Mouse (Mus musculus) heart, embryonic 14.5 days (tissue): Measurements from ENCODE around the gene Syt8. TPM values are rescaled to one million over a fixed set of nuclear protein-coding genes. Genes with fewer than 3 reads are reported as not detected.

Experiments
- ATAC-seq: fragments of 200-750 bp; cut with Nextera tagmentation; 2 replicates; pipeline ENCODE4 v1.8.0; 2017; ENCODE audit warnings: low read depth, moderate TSS enrichment; ENCODE audit not compliant: insufficient number of reproducible peaks, insufficient read depth, low FRiP score
- H3K27ac ChIP-seq, 2 experiments: fragments of 200-500 bp in 1 of 2; fragments of 300-500 bp in 1 of 2; sonication (generic) in 1 of 2; replicated peaks in 1 of 2; 2 replicates each; pipeline ENCODE4 v1.5.1; 2012 to 2014; ENCODE audit warnings: low read depth in 2 of 2, low read length in 2 of 2, control low read depth in 1 of 2, mild to moderate bottlenecking in 1 of 2, mixed read lengths in 1 of 2; ENCODE audit not compliant: control insufficient read depth in 1 of 2, insufficient read depth in 1 of 2
- H3K27me3 ChIP-seq: fragments of 300-500 bp; sonication (generic); 2 replicates; pipeline ENCODE4 v1.6.1; 2014; ENCODE audit warnings: mild to moderate bottlenecking, low read length, control low read depth; ENCODE audit not compliant: control insufficient read depth, insufficient read depth
- H3K36me3 ChIP-seq: fragments of 300-500 bp; sonication (generic); 2 replicates; pipeline ENCODE4 v1.6.1; 2014; ENCODE audit warnings: mild to moderate bottlenecking, control low read depth, low read length, mixed read lengths; ENCODE audit not compliant: control insufficient read depth, insufficient read depth
- H3K4me1 ChIP-seq, 2 experiments: fragments of 200-500 bp in 1 of 2; fragments of 300-500 bp in 1 of 2; sonication (generic) in 1 of 2; 2 replicates each; pipeline ENCODE4 v1.6.1; 2012 to 2014; ENCODE audit warnings: low read length in 2 of 2, control low read depth in 1 of 2, mixed read lengths in 1 of 2; ENCODE audit not compliant: control insufficient read depth in 2 of 2, insufficient read depth in 2 of 2
- H3K4me2 ChIP-seq: fragments of 300-500 bp; sonication (generic); 2 replicates; pipeline ENCODE4 v1.6.1; 2014; ENCODE audit warnings: mild to moderate bottlenecking, low read length
- H3K4me3 ChIP-seq, 2 experiments: fragments of 200-500 bp in 1 of 2; fragments of 300-500 bp in 1 of 2; sonication (generic) in 1 of 2; 2 replicates each; pipeline ENCODE4 v1.5.1; 2012 to 2014; ENCODE audit warnings: low read length in 2 of 2, mild to moderate bottlenecking in 2 of 2, control low read depth in 1 of 2, low read depth in 1 of 2, moderate library complexity in 1 of 2; ENCODE audit not compliant: control insufficient read depth in 1 of 2, insufficient read depth in 1 of 2
- H3K9ac ChIP-seq: fragments of 300-500 bp; sonication (generic); 2 replicates; pipeline ENCODE4 v1.6.1; 2014; ENCODE audit warnings: mild to moderate bottlenecking, low read length
- H3K9me3 ChIP-seq: fragments of 300-500 bp; sonication (generic); 2 replicates; pipeline ENCODE4 v1.6.1; 2016; ENCODE audit warnings: low read length, control low read depth; ENCODE audit not compliant: control insufficient read depth
- WGBS: fragments of 180-500 bp; shearing (Covaris S2); extraction: QIAGEN DNeasy Blood & Tissue Kit; methylation state at CpG from one replicate; pipeline ENCODE4 v1.1.7; 2014; 5-methylcytosine and 5-hydroxymethylcytosine counted together
- polyA plus RNA-seq: library from polyadenylated mRNA; unstranded; fragments of >200 nt; fragmentation: Nextera tagmentation; extraction: Ambion mirVana; gene quantifications from 2 replicates; pipeline ENCODE4 v1.2.1, GENCODE M21; 2014

Gene Syt8
- polyA plus RNA-seq, 1 experiment from 2014 or later, result not detected

GRCm38 (mm10) chr7:142445324-142445723 lies 10.7 kb downstream of the Syt8 start:
- Histone ChIP-seq H3K27ac (no peak overlapping the region), H3K9ac (no peak overlapping the region), H3K4me3 (no peak overlapping the region), H3K9me3 (no peaks in the 10 kb centered on the region), H3K36me3 (no peaks in the 10 kb centered on the region), H3K27me3 (no peaks in the 10 kb centered on the region), H3K4me1 (peaks cover 23 to 24% of the 10 kb centered on the region in 2 experiments), H3K4me2 (no peak overlapping the region)
- 90% methylated on average over 6 of the region's 6 CpGs for WGBS
- no peak for ATAC-seq

GRCm38 (mm10) chr7:142446264-142446663 lies 11.6 kb downstream of the Syt8 start:
- no peak overlapping the region for H3K27ac ChIP-seq
- no peak overlapping the region for H3K4me3 ChIP-seq
- ATAC-seq, result no peak
- peaks cover 14 to 17% of the 10 kb centered on the region in 2 experiments for H3K4me1 ChIP-seq
- WGBS, result 75% methylated on average over 4 of the region's 4 CpGs
- H3K27me3 ChIP-seq, result no peaks in the 10 kb centered on the region
- H3K36me3 ChIP-seq, result no peaks in the 10 kb centered on the region
- no peaks in the 10 kb centered on the region for H3K9me3 ChIP-seq
- no peak overlapping the region for H3K4me2 ChIP-seq
- H3K9ac ChIP-seq, result no peak overlapping the region

GRCm38 (mm10) chr7:142449038-142449617 lies 14.5 kb downstream of the Syt8 start:
- no peaks in the 10 kb centered on the region for H3K36me3 ChIP-seq
- H3K9me3 ChIP-seq, result no peaks in the 10 kb centered on the region
- H3K9ac ChIP-seq, result no peak overlapping the region
- no peak overlapping the region for H3K4me3 ChIP-seq
- peak overlapping the region in 1 of 2 experiments; percentile 38; a peak in 1 of 4 replicates for H3K27ac ChIP-seq
- peaks cover 2 to 5% of the 10 kb centered on the region in 2 experiments; a peak in 2 of 4 replicates for H3K4me1 ChIP-seq
- WGBS, result 65% methylated on average over 6 of the region's 6 CpGs
- no peak overlapping the region for H3K4me2 ChIP-seq
- no peaks in the 10 kb centered on the region for H3K27me3 ChIP-seq
- ATAC-seq, result no peak

GRCm38 (mm10) chr7:142454706-142455105 lies 20.1 kb downstream of the Syt8 start:
- WGBS, result 63% methylated on average over 1 of the region's 1 CpGs
- Histone ChIP-seq H3K36me3 (no peaks in the 10 kb centered on the region), H3K9me3 (no peaks in the 10 kb centered on the region), H3K4me1 (peaks cover 42 to 56% of the 10 kb centered on the region in 2 experiments), H3K27me3 (no peaks in the 10 kb centered on the region), H3K27ac (peak overlapping the region; percentile 95 to 98; a peak in 3 of 4 replicates), H3K4me2 (no peak overlapping the region), H3K4me3 (no peak overlapping the region), H3K9ac (peak overlapping the region; percentile 6; the same call in 1 of the 2 replicates)
- ATAC-seq, result no peak

GRCm38 (mm10) chr7:142455251-142455650 lies 20.6 kb downstream of the Syt8 start:
- H3K36me3 ChIP-seq, result no peaks in the 10 kb centered on the region
- H3K9me3 ChIP-seq, result no peaks in the 10 kb centered on the region
- no peaks in the 10 kb centered on the region for H3K27me3 ChIP-seq
- H3K4me1 ChIP-seq, result peaks cover 47 to 61% of the 10 kb centered on the region in 2 experiments
- WGBS, result 59% methylated on average over 2 of the region's 2 CpGs
- peak overlapping the region; percentile 95 to 98 for H3K27ac ChIP-seq
- H3K9ac ChIP-seq, result peak overlapping the region; percentile 6; the same call in 1 of the 2 replicates
- H3K4me2 ChIP-seq, result no peak overlapping the region
- H3K4me3 ChIP-seq, result no peak overlapping the region
- no peak for ATAC-seq

GRCm38 (mm10) chr7:142456806-142457205 lies 22.2 kb downstream of the Syt8 start:
- WGBS, result 17% methylated on average over 3 of the region's 3 CpGs
- Histone ChIP-seq H3K4me3 (no peak overlapping the region), H3K4me1 (peaks cover 59 to 75% of the 10 kb centered on the region in 2 experiments), H3K9me3 (no peaks in the 10 kb centered on the region), H3K36me3 (no peaks in the 10 kb centered on the region), H3K9ac (0 out of 2 replicates have a peak overlapping the region, but pooled peaks have one; percentile 32), H3K4me2 (no peak overlapping the region), H3K27ac (peak overlapping the region; percentile 95 to 98), H3K27me3 (no peaks in the 10 kb centered on the region)
- peak; percentile 49 for ATAC-seq

- H3K4me3 ChIP-seq, result no peak overlapping the region
- H3K27me3 ChIP-seq, result no peaks in the 10 kb centered on the region
- 1% methylated on average over 3 of the region's 3 CpGs for WGBS
- no peaks in the 10 kb centered on the region for H3K9me3 ChIP-seq
- H3K4me1 ChIP-seq, result peaks cover 64 to 80% of the 10 kb centered on the region in 2 experiments
- no peaks in the 10 kb centered on the region for H3K36me3 ChIP-seq
- peak overlapping the region; percentile 95 to 98 for H3K27ac ChIP-seq
- H3K4me2 ChIP-seq, result peak overlapping the region; percentile 27; the same call in 1 of the 2 replicates
- ATAC-seq, result 0 out of 2 replicates have a peak, but pooled peaks have one; percentile 19
- H3K9ac ChIP-seq, result peak overlapping the region; percentile 65
Measured at GRCm38 (mm10) chr7:142457227-142457811, 22.7 kb downstream of the Syt8 start.
